Mouse (Mus musculus) liver, embryonic 14.5 days (tissue): ENCODE data around the gene Etnk1.

Experiments
- CTCF ChIP-seq: IDR thresholded peaks from 2 replicates; pipeline ENCODE4 v1.5.1; 2016; ENCODE audit warnings: antibody characterized with exemption, low read depth, control low read depth
- EP300 ChIP-seq: IDR thresholded peaks from 2 replicates; pipeline ENCODE4 v1.6.1; 2016; ENCODE audit warnings: antibody characterized with exemption, low read depth

DNA sequence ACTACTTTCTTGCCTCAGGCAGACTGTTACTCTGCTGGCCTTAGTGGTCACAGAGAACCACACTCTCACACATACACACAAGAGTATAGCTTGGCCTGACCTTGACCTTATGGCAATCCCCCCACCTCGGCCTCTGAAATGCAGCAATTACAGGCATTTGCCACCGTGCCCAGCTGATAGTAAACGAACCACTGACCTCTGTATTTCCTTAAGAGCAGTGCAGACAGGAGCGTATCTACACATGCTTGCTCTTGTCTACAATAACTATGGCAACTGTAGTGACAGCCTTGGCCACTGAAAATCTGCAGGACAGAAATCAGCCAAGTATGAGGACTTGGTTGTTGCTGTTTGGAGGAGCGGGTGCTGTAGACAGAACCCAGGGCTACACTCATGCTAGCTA, 29.7 kb upstream of the Etnk1 start:
- TF ChIP-seq CTCF (no peak), EP300 (no peak)
